Mouse (Mus musculus) gastrocnemius, adult 18-20 months (tissue): ENCODE results near the gene Cypt3. TPM values are rescaled to one million over a fixed set of nuclear protein-coding genes. Genes with fewer than 3 reads are reported as not detected.
A peak's percentile ranks its signal among the peaks of the same experiment; 100 is the strongest.

ENCODE experiments used
- DNase-seq: peaks from one replicate; pipeline ENCODE4 v3.0.0; 2021; ENCODE audit warnings: low spot score
- long read RNA-seq, 2 experiments: library from polyadenylated mRNA; stranded (forward); transcript quantifications; one replicate each; pipeline ENCODE4 v2.0.0; 2021
- total RNA-seq, 2 experiments: library from RNA; stranded (reverse); gene quantifications; 2 replicates each; pipeline ENCODE4 v1.2.3; 2021

The Cypt3 gene
- not detected for total RNA-seq
- long read RNA-seq, experiment 1, result 0 reads
- long read RNA-seq, experiment 2, result 0 reads

GRCm38 (mm10) chrX:153558293-153558692 lies at the start of gene Cypt3:
Gene Cypt3 (plus strand): TSS chrX:153558593.
- no peak for DNase-seq

GRCm38 (mm10) chrX:153515491-153515890 lies 42.9 kb upstream of the Cypt3 start:
- DNase-seq, result no peak

GRCm38 (mm10) chrX:153528399-153528798 lies 30.0 kb upstream of the Cypt3 start:
- peak; percentile 1 for DNase-seq

- DNase-seq, result no peak
These were observed 1.8 kb upstream of the Cypt3 start for GRCm38 (mm10) chrX:153556634-153557033.

- DNase-seq, result no peak
These were observed 6.3 kb downstream of the Cypt3 start for GRCm38 (mm10) chrX:153564650-153565049.

- DNase-seq, result no peak
These were observed 41.2 kb downstream of the Cypt3 start for GRCm38 (mm10) chrX:153599583-153599982.

Other genes with a start within 250 kb of the Cypt3 start
- gene Ubqln2, start 60.4 kb upstream of the Cypt3 start, total RNA-seq, result 10 to 100 TPM; 20.6 to 20.7 TPM
- 1 to 10 TPM in 1 of 2 experiments, under 1 TPM in 1; 0.73 to 1.7 TPM for gene Kctd12b, start 137.8 kb downstream of the Cypt3 start, total RNA-seq
- 10 to 100 TPM; 25.3 TPM for gene Nbdy, start 165.0 kb downstream of the Cypt3 start, total RNA-seq